Mouse (Mus musculus): ENCODE data around the gene Atp6v1b1.
A peak's percentile ranks its signal among the peaks of the same experiment; 100 is the strongest.

Atp6v1b1 gene

DNA sequence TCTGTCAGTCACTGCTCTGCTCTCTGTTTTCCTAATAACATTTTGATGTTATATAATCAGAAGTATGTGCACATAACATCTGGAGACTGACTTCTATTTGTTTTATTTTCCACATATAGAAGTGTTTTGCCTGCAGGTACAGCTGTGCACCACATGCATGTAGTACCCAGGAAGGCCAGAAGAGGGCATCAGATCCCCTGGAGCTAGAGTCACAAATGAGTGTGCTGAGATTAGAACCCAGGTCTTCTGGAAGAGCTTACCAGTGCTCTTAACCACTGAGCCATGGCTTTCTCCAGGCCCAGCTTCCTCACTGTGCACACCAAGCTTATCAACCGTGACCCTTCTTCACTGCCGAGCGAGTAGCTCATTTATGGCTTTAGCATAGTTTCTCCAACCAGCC lies 14.3 kb upstream of the Atp6v1b1 start:
- Histone ChIP-seq H3K27me3 (ENCODE audit: insufficient read depth, low read length) (peaks cover 20% of the 10 kb centered on the region; the same call in 1 of the 2 replicates), H3K4me3 (replicated peaks; ENCODE audit: low read length) (no peak overlapping the region), H3K9me3 (ENCODE audit: low read length) (no peaks in the 10 kb centered on the region), H3K4me1 (replicated peaks; ENCODE audit: low read depth, low read length) (peaks cover 20% of the 10 kb centered on the region), H3K36me3 (ENCODE audit: insufficient read depth, low read length) (no peaks in the 10 kb centered on the region)
- no peak for TF ChIP-seq NANOG (IDR thresholded peaks at IDR 0.05; ENCODE audit: borderline replicate concordance, low read length)
- TF ChIP-seq CTCF (conservative IDR thresholded peaks at IDR 0.05; ENCODE audit: low read length): peak; percentile 91
- no peak for TF ChIP-seq POU5F1 (IDR thresholded peaks at IDR 0.05; ENCODE audit: borderline replicate concordance, low read length)

DNA sequence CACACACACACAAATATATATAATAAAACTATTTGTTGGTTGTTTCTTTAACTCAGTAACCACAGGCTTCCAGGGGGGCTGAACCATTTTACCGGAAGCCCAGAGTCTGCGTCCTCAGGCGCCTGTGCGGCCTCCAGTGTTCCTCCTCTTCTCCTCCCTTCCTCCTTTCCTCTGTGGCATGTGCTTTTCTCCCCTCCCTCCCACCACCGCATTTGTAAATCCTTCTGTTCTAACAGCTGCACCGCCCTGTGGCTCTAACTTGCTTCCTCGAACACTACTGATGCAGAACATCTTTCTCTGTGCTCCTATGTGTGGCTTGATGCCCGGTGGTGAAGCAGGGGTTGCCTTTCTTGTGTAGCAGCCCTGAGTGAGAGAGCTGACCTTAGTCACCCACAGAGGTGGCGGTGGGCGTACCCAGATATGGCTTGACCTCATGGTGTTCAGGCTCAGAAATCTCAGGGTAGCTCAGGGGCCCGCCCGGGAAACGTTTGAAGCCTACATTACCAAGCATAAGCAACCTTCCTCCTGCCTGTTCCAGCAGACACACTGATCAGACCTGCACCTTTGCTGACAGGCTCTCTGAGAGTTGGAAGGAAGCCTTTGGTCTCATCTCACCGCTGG lies 13.3 kb upstream of the Atp6v1b1 start:
- Histone ChIP-seq H3K36me3 (ENCODE audit: insufficient read depth, low read length) (no peaks in the 10 kb centered on the region), H3K4me3 (replicated peaks; ENCODE audit: low read length) (no peak overlapping the region), H3K27me3 (ENCODE audit: insufficient read depth, low read length) (peaks cover 20% of the 10 kb centered on the region; the same call in 1 of the 2 replicates), H3K4me1 (replicated peaks; ENCODE audit: low read depth, low read length) (peaks cover 20% of the 10 kb centered on the region), H3K9me3 (ENCODE audit: low read length) (0 out of 2 replicates have a peak, but pooled peaks cover 5% of the 10 kb centered on the region)
- TF ChIP-seq NANOG (IDR thresholded peaks at IDR 0.05; ENCODE audit: borderline replicate concordance, low read length) (no peak), CTCF (conservative IDR thresholded peaks at IDR 0.05; ENCODE audit: low read length) (no peak), POU5F1 (IDR thresholded peaks at IDR 0.05; ENCODE audit: borderline replicate concordance, low read length) (no peak)

DNA sequence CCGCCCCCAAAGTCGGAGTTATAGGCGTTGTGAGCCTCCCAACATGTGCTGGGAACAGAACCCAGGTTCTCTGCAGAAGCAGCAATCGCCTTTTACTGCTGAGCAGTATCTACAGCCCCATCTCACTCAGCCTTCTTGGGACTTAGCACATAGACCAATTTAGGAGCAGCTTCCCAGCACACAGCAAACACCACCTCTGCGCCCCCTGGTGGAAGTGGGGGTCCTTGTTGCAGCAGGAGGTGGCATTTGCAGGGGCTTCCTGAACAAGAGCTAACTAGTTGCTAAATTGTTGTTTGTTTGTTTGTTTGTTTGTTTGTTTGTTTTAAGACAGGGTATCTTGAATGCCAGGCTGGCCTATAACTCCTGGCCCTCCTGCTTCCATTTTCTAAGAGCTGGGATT lies 11.7 kb upstream of the Atp6v1b1 start:
- no peak overlapping the region for H3K4me3 ChIP-seq (replicated peaks; ENCODE audit: low read length)
- H3K27me3 ChIP-seq (ENCODE audit: insufficient read depth, low read length): peaks cover 23% of the 10 kb centered on the region
- peak; percentile 90 for TF ChIP-seq CTCF (conservative IDR thresholded peaks at IDR 0.05; ENCODE audit: low read length)
- TF ChIP-seq NANOG (IDR thresholded peaks at IDR 0.05; ENCODE audit: borderline replicate concordance, low read length): no peak
- TF ChIP-seq POU5F1 (IDR thresholded peaks at IDR 0.05; ENCODE audit: borderline replicate concordance, low read length): no peak
- 0 out of 2 replicates have a peak, but pooled peaks cover 5% of the 10 kb centered on the region for H3K9me3 ChIP-seq (ENCODE audit: low read length)
- peaks cover 16% of the 10 kb centered on the region for H3K4me1 ChIP-seq (replicated peaks; ENCODE audit: low read depth, low read length)
- no peaks in the 10 kb centered on the region for H3K36me3 ChIP-seq (ENCODE audit: insufficient read depth, low read length)

DNA sequence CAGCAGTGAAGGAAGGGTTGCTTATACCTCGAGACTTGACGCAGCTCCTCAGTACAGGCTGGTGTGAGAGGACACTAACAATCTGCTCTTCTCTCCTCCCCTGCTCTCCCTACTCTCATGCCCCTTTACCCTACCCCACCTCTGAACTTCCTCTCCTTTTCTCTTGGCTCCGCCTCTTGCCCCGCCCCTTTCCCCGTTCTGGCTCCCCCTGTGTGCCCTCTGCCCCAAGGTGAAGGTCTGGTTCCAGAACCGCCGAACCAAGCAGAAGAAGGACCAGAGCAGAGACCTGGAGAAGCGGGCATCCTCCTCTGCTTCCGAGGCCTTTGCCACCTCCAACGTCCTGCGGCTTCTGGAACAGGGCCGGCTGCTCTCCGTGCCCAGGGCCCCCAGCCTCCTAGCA lies 5.5 kb upstream of the Atp6v1b1 start:
- Histone ChIP-seq H3K9me3 (ENCODE audit: low read length) (peaks cover 12% of the 10 kb centered on the region; the same call in 1 of the 2 replicates), H3K36me3 (ENCODE audit: insufficient read depth, low read length) (no peaks in the 10 kb centered on the region), H3K4me3 (replicated peaks; ENCODE audit: low read length) (peak overlapping the region; percentile 77), H3K4me1 (replicated peaks; ENCODE audit: low read depth, low read length) (peaks cover 23% of the 10 kb centered on the region), H3K27me3 (ENCODE audit: insufficient read depth, low read length) (peaks cover 12% of the 10 kb centered on the region)
- no peak for TF ChIP-seq POU5F1 (IDR thresholded peaks at IDR 0.05; ENCODE audit: borderline replicate concordance, low read length)
- TF ChIP-seq CTCF (conservative IDR thresholded peaks at IDR 0.05; ENCODE audit: low read length): no peak
- TF ChIP-seq NANOG (IDR thresholded peaks at IDR 0.05; ENCODE audit: borderline replicate concordance, low read length): no peak

DNA sequence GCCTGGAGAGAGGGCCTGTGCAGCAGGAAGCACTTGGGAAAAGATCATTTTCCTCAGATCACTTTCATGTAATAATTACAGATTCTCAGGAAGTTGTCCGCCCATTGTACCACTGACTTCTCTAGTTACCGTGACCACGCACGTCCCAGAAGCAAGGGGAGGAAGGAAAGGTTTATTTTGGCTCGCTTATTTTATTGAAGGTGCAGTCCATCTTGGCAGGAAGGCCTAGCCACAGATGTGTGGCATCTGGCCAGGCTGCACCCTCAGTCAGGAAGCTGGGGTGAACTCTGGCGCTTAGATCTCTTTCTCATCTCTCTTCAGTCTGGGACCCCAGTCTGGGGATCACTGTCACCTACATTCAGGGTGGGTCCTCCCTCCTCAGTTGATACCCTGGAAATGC lies 4.2 kb upstream of the Atp6v1b1 start:
- peaks cover 13% of the 10 kb centered on the region; the same call in 1 of the 2 replicates for H3K9me3 ChIP-seq (ENCODE audit: low read length)
- H3K36me3 ChIP-seq (ENCODE audit: insufficient read depth, low read length): no peaks in the 10 kb centered on the region
- no peak for TF ChIP-seq CTCF (conservative IDR thresholded peaks at IDR 0.05; ENCODE audit: low read length)
- TF ChIP-seq NANOG (IDR thresholded peaks at IDR 0.05; ENCODE audit: borderline replicate concordance, low read length): no peak
- TF ChIP-seq POU5F1 (IDR thresholded peaks at IDR 0.05; ENCODE audit: borderline replicate concordance, low read length): no peak
- H3K27me3 ChIP-seq (ENCODE audit: insufficient read depth, low read length): peaks cover 14% of the 10 kb centered on the region
- H3K4me1 ChIP-seq (replicated peaks; ENCODE audit: low read depth, low read length): peaks cover 31% of the 10 kb centered on the region
- peak overlapping the region; percentile 46 for H3K4me3 ChIP-seq (replicated peaks; ENCODE audit: low read length)

DNA sequence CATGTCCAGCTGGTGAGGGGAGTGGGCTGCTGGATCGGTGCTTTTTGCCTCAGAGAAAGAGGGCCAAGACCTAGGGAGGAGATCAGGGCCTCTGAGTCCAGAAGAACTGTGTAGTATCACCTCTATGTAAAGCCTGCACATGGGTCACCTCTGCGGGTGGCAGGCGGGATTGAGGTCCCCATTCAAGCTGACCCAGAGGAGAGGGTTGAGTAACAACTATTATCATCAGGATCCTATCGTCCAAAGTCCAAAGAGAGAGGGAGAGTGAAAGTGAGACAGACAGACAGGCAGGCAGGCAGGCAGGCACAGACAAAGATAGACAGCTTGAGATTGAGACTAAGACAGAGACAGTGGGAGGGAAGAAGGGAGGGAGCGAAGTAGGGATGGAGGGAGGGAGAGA lies 422 bp downstream of the Atp6v1b1 start:
- Histone ChIP-seq H3K4me3 (replicated peaks; ENCODE audit: low read length) (no peak overlapping the region), H3K9me3 (ENCODE audit: low read length) (peaks cover 8% of the 10 kb centered on the region; the same call in 1 of the 2 replicates), H3K36me3 (ENCODE audit: insufficient read depth, low read length) (no peaks in the 10 kb centered on the region), H3K4me1 (replicated peaks; ENCODE audit: low read depth, low read length) (peaks cover 40% of the 10 kb centered on the region), H3K27me3 (ENCODE audit: insufficient read depth, low read length) (peaks cover 41% of the 10 kb centered on the region)
- TF ChIP-seq CTCF (conservative IDR thresholded peaks at IDR 0.05; ENCODE audit: low read length): no peak
- TF ChIP-seq POU5F1 (IDR thresholded peaks at IDR 0.05; ENCODE audit: borderline replicate concordance, low read length): no peak
- no peak for TF ChIP-seq NANOG (IDR thresholded peaks at IDR 0.05; ENCODE audit: borderline replicate concordance, low read length)

DNA sequence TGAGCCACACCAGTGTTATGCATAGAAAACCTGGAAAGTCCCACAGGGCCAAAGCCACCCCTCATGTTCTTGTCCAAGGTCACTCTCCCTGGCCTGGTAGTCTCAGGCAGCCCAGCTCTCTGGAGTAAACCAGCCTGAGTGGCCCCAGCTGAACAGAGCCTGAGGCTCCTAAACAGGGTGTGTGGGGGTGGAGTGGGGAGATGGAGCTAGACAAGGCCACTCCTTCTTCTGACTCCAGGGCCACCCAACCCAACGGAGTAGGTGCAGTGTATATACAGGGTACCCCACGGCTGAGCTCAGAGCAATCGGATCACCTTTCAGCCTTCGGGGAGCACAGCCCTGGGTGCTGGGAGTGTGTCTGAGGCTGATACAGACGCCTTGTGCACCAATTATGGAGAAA lies 1.3 kb downstream of the Atp6v1b1 start:
- TF ChIP-seq POU5F1 (IDR thresholded peaks at IDR 0.05; ENCODE audit: borderline replicate concordance, low read length) (no peak), NANOG (IDR thresholded peaks at IDR 0.05; ENCODE audit: borderline replicate concordance, low read length) (no peak), CTCF (conservative IDR thresholded peaks at IDR 0.05; ENCODE audit: low read length) (no peak)
- Histone ChIP-seq H3K36me3 (ENCODE audit: insufficient read depth, low read length) (no peaks in the 10 kb centered on the region), H3K9me3 (ENCODE audit: low read length) (peaks cover 8% of the 10 kb centered on the region; the same call in 1 of the 2 replicates), H3K4me3 (replicated peaks; ENCODE audit: low read length) (peak overlapping the region; percentile 23; the same call in 1 of the 2 replicates), H3K27me3 (ENCODE audit: insufficient read depth, low read length) (peaks cover 47% of the 10 kb centered on the region), H3K4me1 (replicated peaks; ENCODE audit: low read depth, low read length) (peaks cover 33% of the 10 kb centered on the region)

DNA sequence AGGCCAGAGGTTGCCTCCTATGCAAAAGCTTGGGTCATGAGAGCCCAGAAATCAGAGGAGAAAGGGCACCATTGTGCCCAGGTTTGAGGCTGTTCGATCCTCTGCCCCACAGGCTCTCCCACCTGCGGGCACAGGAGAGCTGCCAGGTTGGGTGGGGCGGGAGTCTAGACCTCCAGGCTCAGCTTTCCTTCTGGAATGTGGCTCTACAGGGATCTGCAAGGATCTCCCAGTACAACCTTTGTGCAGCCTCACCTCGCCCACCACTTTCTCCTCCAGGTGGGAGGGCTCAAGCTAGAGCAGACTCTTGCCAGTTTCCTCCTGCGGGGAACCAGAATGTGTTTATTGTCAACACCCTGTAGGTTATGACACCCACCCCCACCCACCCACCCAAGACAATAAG lies 1.8 kb downstream of the Atp6v1b1 start:
- Histone ChIP-seq H3K36me3 (ENCODE audit: insufficient read depth, low read length) (no peaks in the 10 kb centered on the region), H3K9me3 (ENCODE audit: low read length) (peaks cover 8% of the 10 kb centered on the region; the same call in 1 of the 2 replicates), H3K27me3 (ENCODE audit: insufficient read depth, low read length) (peaks cover 50% of the 10 kb centered on the region), H3K4me3 (replicated peaks; ENCODE audit: low read length) (peak overlapping the region; percentile 23; the same call in 1 of the 2 replicates), H3K4me1 (replicated peaks; ENCODE audit: low read depth, low read length) (peaks cover 33% of the 10 kb centered on the region)
- TF ChIP-seq POU5F1 (IDR thresholded peaks at IDR 0.05; ENCODE audit: borderline replicate concordance, low read length) (no peak), CTCF (conservative IDR thresholded peaks at IDR 0.05; ENCODE audit: low read length) (no peak), NANOG (IDR thresholded peaks at IDR 0.05; ENCODE audit: borderline replicate concordance, low read length) (no peak)
